Mouse (Mus musculus) kidney, adult 2 months (tissue): ENCODE data around the gene Ube4a.

Experiments used
- CTCF ChIP-seq: fragments of 200-500 bp; conservative IDR thresholded peaks from 2 replicates; pipeline ENCODE4 v1.5.1; 2011; ENCODE audit warnings: low read depth, mild to moderate bottlenecking, control low read depth, low read length, moderate library complexity, mixed read lengths; ENCODE audit not compliant: insufficient read depth, insufficient read length
- POLR2A ChIP-seq: fragments of 200-500 bp; IDR thresholded peaks from one replicate; pipeline ENCODE4 v1.6.1; 2011; ENCODE audit warnings: low read depth, low read length, control low read depth

- TF ChIP-seq POLR2A, result no peak
- TF ChIP-seq CTCF, result no peak
Measured at GRCm38 (mm10) chr9:44947836-44948235, 17.6 kb downstream of the Ube4a start.
